Mouse (Mus musculus) neural tube, embryonic 15.5 days (tissue): ENCODE data around the gene Mospd2. TPM values are rescaled to one million over a fixed set of nuclear protein-coding genes. Genes with fewer than 3 reads are reported as not detected.

Experiments used
- ATAC-seq: fragments of 200-750 bp; cut with Nextera tagmentation; 2 replicates; pipeline ENCODE4 v1.8.0; 2017; ENCODE audit warnings: mild to moderate bottlenecking, moderate TSS enrichment, moderate library complexity; ENCODE audit not compliant: low FRiP score
- H3K27ac ChIP-seq: fragments of 300-500 bp; sonication (generic); replicated peaks from 2 replicates; pipeline ENCODE4 v1.5.1; 2015; ENCODE audit warnings: mild to moderate bottlenecking, inconsistent platforms
- H3K27me3 ChIP-seq: fragments of 300-500 bp; sonication (generic); replicated peaks from 2 replicates; pipeline ENCODE4 v1.6.1; 2015; ENCODE audit warnings: inconsistent platforms
- H3K36me3 ChIP-seq: fragments of 300-500 bp; sonication (generic); 2 replicates; pipeline ENCODE4 v1.6.1; 2015; ENCODE audit warnings: inconsistent platforms
- H3K4me1 ChIP-seq: fragments of 300-500 bp; sonication (generic); 2 replicates; pipeline ENCODE4 v1.6.1; 2015; ENCODE audit warnings: inconsistent platforms
- H3K4me2 ChIP-seq: fragments of 300-500 bp; sonication (generic); 2 replicates; pipeline ENCODE4 v1.6.1; 2015; ENCODE audit warnings: inconsistent platforms, mild to moderate bottlenecking, moderate library complexity
- H3K4me3 ChIP-seq: fragments of 300-500 bp; sonication (generic); replicated peaks from 2 replicates; pipeline ENCODE4 v1.5.1; 2015; ENCODE audit warnings: mild to moderate bottlenecking, inconsistent platforms
- H3K9ac ChIP-seq: fragments of 300-500 bp; sonication (generic); replicated peaks from 2 replicates; pipeline ENCODE4 v1.6.1; 2015; ENCODE audit warnings: mild to moderate bottlenecking, inconsistent platforms
- H3K9me3 ChIP-seq: fragments of 300-500 bp; sonication (generic); replicated peaks from 2 replicates; pipeline ENCODE4 v1.6.1; 2016; ENCODE audit warnings: inconsistent platforms
- WGBS: fragments of 180-500 bp; shearing (Covaris S2); methylation state at CpG from one replicate; pipeline ENCODE4 v1.1.7; 2015; ENCODE audit warnings: mixed read lengths; 5-methylcytosine and 5-hydroxymethylcytosine counted together
- polyA plus RNA-seq: library from polyadenylated mRNA; unstranded; fragments of >200 nt; fragmentation: Nextera tagmentation; extraction: Ambion mirVana; gene quantifications from 2 replicates; pipeline ENCODE4 v1.2.1, GENCODE M21; 2015

Mospd2 gene
- 18.0 and 18.9 TPM in 2 replicates for polyA plus RNA-seq

DNA sequence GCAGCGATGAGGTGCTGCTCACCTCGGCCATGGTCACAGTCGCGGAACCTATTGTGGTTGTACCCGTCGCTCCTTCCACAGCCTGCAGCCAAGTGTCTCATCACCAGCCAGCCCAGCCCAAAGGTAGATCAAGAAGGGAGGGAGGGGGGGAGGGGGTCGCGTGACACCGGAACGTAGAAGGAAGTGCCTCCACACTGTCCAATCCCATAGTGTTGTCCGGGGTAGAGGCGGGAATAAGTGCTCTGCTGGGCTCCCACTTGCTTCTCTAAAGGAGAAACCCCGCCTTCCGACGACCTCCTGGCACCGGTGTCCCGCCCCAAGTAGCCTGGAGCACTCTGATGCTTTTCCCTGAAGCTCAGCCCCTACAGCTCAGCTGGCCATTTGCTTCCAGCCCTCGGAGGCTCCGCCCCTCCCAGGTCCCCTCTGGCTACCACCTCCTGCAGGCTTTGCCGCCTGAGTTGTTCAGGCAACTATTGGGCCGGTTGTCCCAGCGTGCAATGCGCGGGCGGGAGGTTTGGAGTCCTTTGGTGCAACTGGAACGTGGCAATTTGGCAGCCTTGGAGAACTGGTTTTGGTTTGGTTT lies at the start of gene Mospd2, which contains the start of gene Fancb:
TSS of gene Mospd2 (minus strand) at position 183 of the 583 bp plus-strand sequence.
TSS of gene Fancb (plus strand) at position 400 of the 583 bp plus-strand sequence.
- Histone ChIP-seq H3K9me3 (no peaks in the 10 kb centered on the region), H3K4me3 (peak within 1 kb of the TSS; percentile 57), H3K4me1 (peaks cover 12% of the 10 kb centered on the region; the same call in 1 of the 2 replicates), H3K4me2 (peak within 1 kb of the TSS; percentile 57), H3K36me3 (no peaks in the 10 kb centered on the region), H3K9ac (peak within 1 kb of the TSS; percentile 57), H3K27ac (peak within 1 kb of the TSS; percentile 76), H3K27me3 (no peaks in the 10 kb centered on the region)
- WGBS, result 14% methylated on average over 26 of the region's 26 CpGs
- peak; percentile 99 for ATAC-seq

DNA sequence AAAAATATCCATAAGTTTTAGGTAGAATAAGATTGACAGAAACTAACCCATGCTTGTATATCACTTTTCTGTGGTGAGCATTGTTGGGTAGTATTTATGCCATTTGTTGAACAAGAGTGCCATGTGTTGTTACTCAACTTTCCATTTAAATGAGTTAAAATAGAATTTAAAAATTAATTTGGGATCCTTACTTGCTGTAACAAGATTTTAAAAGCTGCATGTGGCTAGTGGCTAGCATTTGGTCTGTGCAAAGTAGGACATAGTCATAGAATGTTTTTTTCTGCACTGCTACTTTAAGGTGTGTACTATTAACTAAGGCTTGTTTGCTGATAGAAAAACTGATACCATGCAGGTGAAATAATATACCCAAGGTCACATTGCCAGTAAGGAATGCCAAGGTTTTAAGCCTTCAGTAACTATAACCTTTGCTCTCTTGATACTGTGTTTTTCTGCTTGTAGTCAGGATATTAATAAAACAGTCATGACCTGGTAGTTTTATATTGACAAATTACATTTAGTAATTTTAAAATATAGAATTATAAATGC lies 24.7 kb upstream of the Mospd2 start, which contains the start of gene Gm17604:
TSS of gene Gm17604 (minus strand) at position 51 of the 546 bp plus-strand sequence.
- H3K27ac ChIP-seq, result no peak within 1 kb of the TSS
- H3K36me3 ChIP-seq, result no peaks in the 10 kb centered on the region
- H3K27me3 ChIP-seq, result no peaks in the 10 kb centered on the region; the same call in 1 of the 2 replicates
- H3K4me1 ChIP-seq, result no peaks in the 10 kb centered on the region
- H3K4me3 ChIP-seq, result no peak within 1 kb of the TSS
- ATAC-seq, result no peak
- H3K4me2 ChIP-seq, result no peak within 1 kb of the TSS
- H3K9ac ChIP-seq, result no peak within 1 kb of the TSS
- H3K9me3 ChIP-seq, result no peaks in the 10 kb centered on the region

DNA sequence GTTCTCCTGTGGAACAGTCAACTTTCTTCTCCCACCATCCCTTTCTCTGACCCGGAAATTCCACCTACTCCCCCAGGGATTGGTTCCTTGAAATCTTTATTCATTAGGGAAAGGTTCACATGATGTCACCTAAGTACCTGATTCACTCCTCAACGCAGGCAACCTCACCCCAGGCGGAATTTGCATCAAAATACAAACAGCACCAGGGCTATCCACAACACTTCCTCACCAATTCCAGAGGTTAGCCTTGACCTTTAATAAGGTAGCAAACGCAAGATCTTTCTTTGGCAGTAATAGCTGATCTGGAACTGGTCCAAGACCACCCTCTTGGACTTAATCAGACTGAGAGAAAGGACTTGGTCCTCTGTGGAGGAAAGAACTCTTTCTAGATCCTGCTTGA lies 23.0 kb upstream of the Mospd2 start:
- H3K4me3 ChIP-seq, result no peak overlapping the region
- WGBS, result 38% methylated on average over 4 of the region's 4 CpGs
- no peaks in the 10 kb centered on the region for H3K4me1 ChIP-seq
- ATAC-seq, result no peak
- no peak overlapping the region for H3K4me2 ChIP-seq
- no peak overlapping the region for H3K27ac ChIP-seq
- no peaks in the 10 kb centered on the region; the same call in 1 of the 2 replicates for H3K27me3 ChIP-seq
- no peak overlapping the region for H3K9ac ChIP-seq
- no peaks in the 10 kb centered on the region for H3K36me3 ChIP-seq
- no peaks in the 10 kb centered on the region for H3K9me3 ChIP-seq

DNA sequence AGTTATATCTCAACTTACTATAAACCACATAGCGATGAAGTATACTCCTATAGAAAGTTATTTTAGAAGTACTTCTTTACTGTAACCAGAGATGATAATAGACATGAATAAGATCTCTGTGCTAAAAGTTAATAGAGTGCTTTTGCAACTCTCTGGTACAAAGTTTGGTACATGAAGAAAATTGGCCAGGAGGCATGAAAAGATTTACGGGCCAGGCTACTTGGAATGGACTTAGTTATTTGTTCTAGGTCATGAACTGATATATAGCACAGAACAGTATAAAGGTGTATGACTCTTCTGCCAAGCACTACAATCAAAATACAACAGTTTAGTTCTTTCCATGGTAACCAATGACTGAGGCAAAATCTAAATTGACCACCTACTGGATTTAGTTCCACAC lies 1.3 kb downstream of the Mospd2 start:
- H3K9ac ChIP-seq, result no peak overlapping the region
- H3K4me1 ChIP-seq, result peaks cover 12% of the 10 kb centered on the region; the same call in 1 of the 2 replicates
- H3K9me3 ChIP-seq, result no peaks in the 10 kb centered on the region
- no peak overlapping the region for H3K4me3 ChIP-seq
- no peaks in the 10 kb centered on the region for H3K27me3 ChIP-seq
- ATAC-seq, result no peak
- no peaks in the 10 kb centered on the region for H3K36me3 ChIP-seq
- H3K4me2 ChIP-seq, result peak overlapping the region; percentile 57
- WGBS, result 90% methylated on average over 2 of the region's 2 CpGs
- no peak overlapping the region for H3K27ac ChIP-seq

DNA sequence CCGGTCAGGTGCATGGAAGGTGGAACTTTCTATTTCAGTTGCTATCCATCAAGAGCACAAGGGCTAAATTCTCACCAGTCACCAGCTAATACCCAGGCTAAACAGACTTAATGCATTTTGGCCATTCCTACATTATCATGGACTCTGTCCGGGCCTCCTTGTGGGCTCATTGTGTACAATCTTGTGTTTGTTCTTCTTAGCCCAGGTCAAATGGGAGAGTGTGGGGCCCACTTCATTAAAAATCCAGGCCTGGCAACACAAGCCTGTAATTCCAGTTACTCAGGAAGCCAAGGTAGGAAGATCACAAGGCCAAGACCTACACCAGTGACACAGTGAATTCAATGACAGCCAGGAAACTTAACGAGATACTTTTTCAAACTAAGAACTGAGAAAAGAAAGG lies 9.0 kb downstream of the Mospd2 start:
- H3K27me3 ChIP-seq, result no peaks in the 10 kb centered on the region
- no peak overlapping the region for H3K27ac ChIP-seq
- H3K4me1 ChIP-seq, result no peaks in the 10 kb centered on the region
- no peaks in the 10 kb centered on the region for H3K36me3 ChIP-seq
- no peak overlapping the region for H3K4me2 ChIP-seq
- ATAC-seq, result no peak
- WGBS, result 91% methylated on average over 3 of the region's 3 CpGs
- no peaks in the 10 kb centered on the region for H3K9me3 ChIP-seq
- no peak overlapping the region for H3K4me3 ChIP-seq
- H3K9ac ChIP-seq, result no peak overlapping the region

DNA sequence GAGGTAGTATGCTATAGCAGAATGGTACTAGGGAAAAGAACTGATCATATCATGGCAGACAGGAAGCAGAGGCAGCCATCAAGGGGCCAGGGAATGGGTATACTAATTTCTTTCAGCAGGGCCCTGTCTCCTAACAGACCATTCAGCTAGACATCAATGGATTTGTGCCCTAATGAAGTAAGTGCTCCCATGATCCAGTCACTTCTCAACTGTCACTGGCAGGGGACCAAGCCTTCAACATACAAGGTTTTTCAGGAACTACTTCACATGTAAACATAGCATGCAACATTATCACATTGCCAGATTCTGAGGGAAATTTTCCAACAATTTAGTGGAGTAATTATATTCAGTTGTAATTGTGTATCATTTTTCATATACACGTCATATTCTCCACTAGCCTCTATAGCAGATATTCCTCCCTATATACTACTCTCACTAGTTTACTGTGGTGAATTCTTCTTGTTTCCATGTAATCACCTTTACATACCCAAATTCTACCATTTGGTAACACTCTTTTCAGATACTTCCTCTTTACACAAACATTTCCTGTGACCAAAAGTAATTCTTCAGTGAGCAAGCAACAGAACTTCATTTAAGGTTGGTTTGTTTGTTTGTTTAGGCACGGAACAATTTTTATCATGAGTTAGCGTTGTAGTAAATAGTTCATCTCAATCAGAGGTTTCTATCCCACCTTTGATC lies 14.3 kb downstream of the Mospd2 start:
- no peaks in the 10 kb centered on the region for H3K4me1 ChIP-seq
- H3K27me3 ChIP-seq, result no peaks in the 10 kb centered on the region
- no peak overlapping the region for H3K4me3 ChIP-seq
- ATAC-seq, result no peak
- H3K9ac ChIP-seq, result no peak overlapping the region
- H3K36me3 ChIP-seq, result no peaks in the 10 kb centered on the region
- H3K4me2 ChIP-seq, result no peak overlapping the region
- no peaks in the 10 kb centered on the region for H3K9me3 ChIP-seq
- 82% methylated on average over 3 of the region's 3 CpGs for WGBS
- H3K27ac ChIP-seq, result no peak overlapping the region

DNA sequence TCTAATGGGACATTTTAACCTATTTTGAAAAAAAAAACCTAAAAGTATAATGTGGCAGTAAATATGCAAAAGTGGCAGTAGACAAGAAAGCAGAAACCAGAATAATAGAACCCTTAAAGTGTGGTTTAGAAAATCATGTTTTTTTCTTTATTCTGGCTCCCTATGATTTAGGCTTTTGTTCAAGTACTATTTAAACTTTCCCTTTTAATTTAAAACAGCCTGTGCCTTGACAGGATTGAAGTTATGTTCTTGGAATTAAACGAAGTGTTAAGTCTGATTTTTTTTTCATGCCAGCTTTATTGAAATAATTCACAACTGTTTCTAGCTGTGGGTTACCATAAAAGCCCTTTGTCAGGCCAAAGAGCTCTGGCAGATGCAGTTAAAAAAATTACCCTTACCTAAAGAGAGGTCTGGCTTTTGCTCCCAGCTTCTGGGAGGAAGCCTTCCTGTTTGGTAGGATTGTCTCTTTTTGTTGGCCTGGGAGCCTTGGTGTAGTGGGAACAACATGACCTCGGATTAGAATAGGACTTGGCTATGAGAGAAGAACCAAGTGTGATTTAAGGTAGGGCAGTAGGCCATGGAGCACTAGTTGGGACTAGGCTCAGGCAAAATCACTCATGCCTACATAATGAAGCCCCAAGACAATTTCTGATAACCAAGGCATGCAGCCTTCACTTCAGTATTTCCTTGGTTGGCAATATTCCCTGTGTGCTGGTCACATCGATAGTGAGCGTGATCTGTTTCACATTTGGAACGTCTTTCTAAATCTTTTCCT lies 27.4 kb downstream of the Mospd2 start:
- H3K4me1 ChIP-seq, result no peaks in the 10 kb centered on the region
- H3K27ac ChIP-seq, result no peak overlapping the region
- no peak for ATAC-seq

DNA sequence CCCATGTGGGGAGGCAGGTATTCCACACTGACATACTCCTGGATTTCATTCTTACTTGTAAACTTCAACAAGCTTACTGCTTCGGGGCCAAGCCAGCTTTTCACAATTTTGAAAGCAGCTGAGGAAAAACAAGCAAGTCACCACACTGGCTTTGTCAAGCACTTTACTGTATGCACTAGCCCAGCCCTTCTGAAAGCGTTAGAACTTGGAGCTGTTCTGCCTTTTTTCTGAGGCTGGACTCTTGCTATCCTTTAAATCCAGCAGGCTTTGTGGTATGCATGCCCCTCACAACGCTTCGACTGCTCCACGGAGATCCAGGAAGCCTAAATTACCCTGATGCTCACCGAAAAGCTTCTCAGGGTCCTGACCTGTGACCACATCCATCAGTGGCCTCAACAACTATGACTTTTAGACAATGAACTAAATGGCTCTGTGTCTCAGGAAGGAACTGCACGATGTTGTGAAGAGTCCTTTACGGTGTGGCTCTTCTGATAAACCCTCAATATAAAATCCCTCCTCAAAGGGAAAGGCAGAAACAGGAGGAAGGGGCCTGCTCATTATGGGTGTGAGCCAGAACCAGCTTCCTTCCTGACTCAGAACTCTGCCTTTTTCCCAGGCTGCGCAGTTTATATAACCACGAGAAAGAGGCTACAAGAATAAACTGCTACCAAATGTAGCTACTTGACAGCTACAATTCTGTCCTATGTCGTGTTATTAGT lies 28.2 kb downstream of the Mospd2 start:
- no peak for ATAC-seq
- 45% methylated on average over 11 of the region's 11 CpGs for WGBS
- H3K27me3 ChIP-seq, result no peaks in the 10 kb centered on the region

More for the DNA sequence above, 27.4 kb downstream of the Mospd2 start:
- no peak overlapping the region for H3K9ac ChIP-seq
- H3K36me3 ChIP-seq, result no peaks in the 10 kb centered on the region
- no peak overlapping the region for H3K4me2 ChIP-seq
- no peak overlapping the region for H3K4me3 ChIP-seq
- WGBS, result 63% methylated on average over 5 of the region's 5 CpGs
- H3K9me3 ChIP-seq, result no peaks in the 10 kb centered on the region
- H3K27me3 ChIP-seq, result no peaks in the 10 kb centered on the region

DNA sequence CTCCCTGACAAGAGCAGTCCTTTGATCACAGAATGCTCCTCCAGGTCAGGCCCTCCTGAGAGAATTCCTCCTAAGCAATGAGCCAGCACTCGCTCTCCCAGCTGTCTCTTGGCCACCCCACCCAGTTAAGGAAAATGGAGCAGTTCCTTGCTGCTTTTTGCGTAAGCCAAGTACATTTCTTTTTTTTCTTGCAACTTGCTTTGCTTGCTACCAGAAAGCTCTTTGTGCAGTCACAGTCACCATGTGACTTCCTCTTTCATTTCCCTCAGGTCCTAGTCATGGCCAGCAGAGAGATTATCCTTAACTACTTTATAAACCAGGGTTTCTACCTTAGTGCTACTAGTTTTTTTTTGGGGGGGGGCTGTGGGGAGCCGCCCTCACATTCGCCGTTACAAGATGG lies 38.6 kb downstream of the Mospd2 start:
- no peak overlapping the region for H3K4me2 ChIP-seq
- H3K4me3 ChIP-seq, result no peak overlapping the region
- no peaks in the 10 kb centered on the region for H3K9me3 ChIP-seq
- no peak overlapping the region for H3K9ac ChIP-seq
- WGBS, result over 99% methylated on average over 5 of the region's 5 CpGs
- ATAC-seq, result no peak
- H3K36me3 ChIP-seq, result peaks cover 7% of the 10 kb centered on the region; the same call in 1 of the 2 replicates
- no peaks in the 10 kb centered on the region for H3K27me3 ChIP-seq
- no peak overlapping the region for H3K27ac ChIP-seq
- H3K4me1 ChIP-seq, result no peaks in the 10 kb centered on the region

More for the DNA sequence above, 28.2 kb downstream of the Mospd2 start:
- H3K4me2 ChIP-seq, result no peak overlapping the region
- no peak overlapping the region for H3K9ac ChIP-seq
- H3K4me1 ChIP-seq, result no peaks in the 10 kb centered on the region
- H3K4me3 ChIP-seq, result no peak overlapping the region
- H3K9me3 ChIP-seq, result no peaks in the 10 kb centered on the region
- H3K36me3 ChIP-seq, result no peaks in the 10 kb centered on the region
- H3K27ac ChIP-seq, result no peak overlapping the region

DNA sequence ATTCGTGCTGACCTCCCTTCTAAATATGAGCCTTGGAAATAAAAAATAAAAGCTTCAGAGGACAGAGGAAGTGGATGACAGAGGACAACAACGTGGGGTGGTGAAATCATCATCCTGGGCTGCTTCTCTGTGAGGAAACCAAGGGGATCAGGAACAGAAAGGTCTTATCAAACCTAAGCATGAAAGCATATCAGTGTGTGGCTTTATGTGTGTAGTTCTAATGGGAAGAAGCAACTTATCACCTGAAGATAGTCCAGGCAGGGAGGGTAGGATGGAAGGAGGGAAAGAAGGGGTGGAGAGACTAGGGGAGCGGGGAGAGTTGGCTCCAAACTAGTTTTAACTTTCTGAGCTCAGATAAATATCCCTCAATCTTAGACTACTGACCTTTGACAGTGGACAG lies 67.2 kb downstream of the Mospd2 start:
- no peak for ATAC-seq
- no peaks in the 10 kb centered on the region for H3K9me3 ChIP-seq
- H3K36me3 ChIP-seq, result no peaks in the 10 kb centered on the region
- no peak overlapping the region for H3K27ac ChIP-seq
- no peaks in the 10 kb centered on the region for H3K4me1 ChIP-seq
- no peak overlapping the region for H3K9ac ChIP-seq
- H3K4me3 ChIP-seq, result no peak overlapping the region
- 69% methylated on average over 3 of the region's 3 CpGs for WGBS
- no peaks in the 10 kb centered on the region for H3K27me3 ChIP-seq
- no peak overlapping the region for H3K4me2 ChIP-seq

DNA sequence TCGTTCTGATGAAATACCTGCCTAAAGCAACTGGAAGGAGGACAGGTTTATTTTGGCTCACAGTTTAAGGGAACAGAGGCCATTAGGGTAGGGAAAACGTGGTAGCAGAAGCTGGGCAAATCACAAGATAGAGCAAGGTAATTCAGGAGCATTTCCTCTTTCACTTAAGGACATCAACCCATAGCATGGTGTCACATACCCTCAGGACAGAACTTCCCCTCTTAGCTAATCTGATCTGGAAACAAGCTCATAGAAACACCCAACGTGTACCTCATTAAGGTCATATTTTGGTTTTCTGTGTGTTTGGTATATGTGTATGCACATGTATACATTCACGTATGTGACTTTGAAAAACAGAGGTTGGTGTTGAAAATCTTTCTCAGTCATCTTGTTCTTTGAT lies 68.0 kb downstream of the Mospd2 start:
- ATAC-seq, result no peak
- whole genome bisulfite sequencing, result 80% methylated on average over 4 of the region's 4 CpGs
- Histone ChIP-seq H3K4me1 (no peaks in the 10 kb centered on the region), H3K9ac (no peak overlapping the region), H3K9me3 (no peaks in the 10 kb centered on the region), H3K4me2 (no peak overlapping the region), H3K27me3 (no peaks in the 10 kb centered on the region), H3K27ac (no peak overlapping the region), H3K36me3 (no peaks in the 10 kb centered on the region), H3K4me3 (no peak overlapping the region)
